Mouse (Mus musculus) lung, embryonic 16.5 days (tissue): ENCODE measurements at regions not wholly inside any gene's neighbourhood (a gene's known extent, or its start where the extent isn't known, plus 50 kb on each side); places are given as distances from the start of the nearest gene placed in this dataset.

ENCODE experiments used
- ATAC-seq: fragments of 200-750 bp; cut with Nextera tagmentation; 2 replicates; pipeline ENCODE4 v1.8.0; 2017; ENCODE audit warnings: low read depth, mild to moderate bottlenecking, moderate library complexity
- H3K27ac ChIP-seq: fragments of 300-500 bp; sonication (generic); 2 replicates; pipeline ENCODE4 v1.5.1; 2014; ENCODE audit warnings: mild to moderate bottlenecking, control low read depth, low read length
- H3K27me3 ChIP-seq: fragments of 300-500 bp; sonication (generic); 2 replicates; pipeline ENCODE4 v1.6.1; 2014; ENCODE audit warnings: low read depth, low read length, mixed read lengths; ENCODE audit not compliant: control insufficient read depth, insufficient read depth
- H3K36me3 ChIP-seq: fragments of 300-500 bp; sonication (generic); 2 replicates; pipeline ENCODE4 v1.6.1; 2014; ENCODE audit warnings: low read length; ENCODE audit not compliant: control insufficient read depth, insufficient read depth
- H3K4me1 ChIP-seq: fragments of 300-500 bp; sonication (generic); replicated peaks from 2 replicates; pipeline ENCODE4 v1.6.1; 2014; ENCODE audit warnings: low read length, mixed read lengths; ENCODE audit not compliant: control insufficient read depth, insufficient read depth
- H3K4me2 ChIP-seq: fragments of 300-500 bp; sonication (generic); 2 replicates; pipeline ENCODE4 v1.6.1; 2014; ENCODE audit warnings: low read depth, low read length, control low read depth
- H3K4me3 ChIP-seq: fragments of 300-500 bp; sonication (generic); 2 replicates; pipeline ENCODE4 v1.5.1; 2014; ENCODE audit warnings: mild to moderate bottlenecking, low read length, control low read depth
- H3K9ac ChIP-seq: fragments of 300-500 bp; sonication (generic); 2 replicates; pipeline ENCODE4 v1.6.1; 2014; ENCODE audit warnings: low read length, control low read depth
- H3K9me3 ChIP-seq: fragments of 300-500 bp; sonication (generic); 2 replicates; pipeline ENCODE4 v1.6.1; 2016; ENCODE audit warnings: low read length; ENCODE audit not compliant: control insufficient read depth
- WGBS: fragments of 180-500 bp; shearing (Covaris S2); extraction: QIAGEN DNeasy Blood & Tissue Kit; methylation state at CpG from one replicate; pipeline ENCODE4 v1.1.7; 2014; 5-methylcytosine and 5-hydroxymethylcytosine counted together

DNA sequence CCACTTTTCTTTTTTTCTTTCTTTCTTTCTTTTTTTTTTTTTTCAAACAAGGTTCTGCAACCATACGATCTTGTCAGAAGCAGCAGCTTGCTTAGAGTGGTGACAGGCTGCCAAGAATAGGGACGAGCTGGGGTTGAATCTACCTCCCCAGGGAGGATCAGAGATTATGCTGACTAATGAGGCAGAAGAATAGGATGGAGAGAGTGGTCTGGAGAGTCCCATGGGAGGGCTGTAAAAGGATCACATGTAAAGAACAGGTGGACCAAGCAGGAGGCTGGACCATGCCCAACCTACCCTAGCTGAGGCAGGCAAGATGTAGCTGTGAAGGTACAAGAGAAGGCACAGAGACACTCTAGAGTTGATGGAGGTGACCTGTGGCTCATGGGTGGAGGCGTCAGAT lies 274.4 kb upstream of the Trpc7 start:
- H3K4me2 ChIP-seq, result no peak overlapping the region
- H3K4me1 ChIP-seq, result no peaks in the 10 kb centered on the region
- no peak overlapping the region for H3K4me3 ChIP-seq
- H3K27me3 ChIP-seq, result no peaks in the 10 kb centered on the region
- no peak for ATAC-seq
- H3K27ac ChIP-seq, result no peak overlapping the region
- no peaks in the 10 kb centered on the region for H3K36me3 ChIP-seq
- no peak overlapping the region for H3K9ac ChIP-seq
- no peaks in the 10 kb centered on the region for H3K9me3 ChIP-seq
- WGBS, result 65% methylated on average over 3 of the region's 3 CpGs

DNA sequence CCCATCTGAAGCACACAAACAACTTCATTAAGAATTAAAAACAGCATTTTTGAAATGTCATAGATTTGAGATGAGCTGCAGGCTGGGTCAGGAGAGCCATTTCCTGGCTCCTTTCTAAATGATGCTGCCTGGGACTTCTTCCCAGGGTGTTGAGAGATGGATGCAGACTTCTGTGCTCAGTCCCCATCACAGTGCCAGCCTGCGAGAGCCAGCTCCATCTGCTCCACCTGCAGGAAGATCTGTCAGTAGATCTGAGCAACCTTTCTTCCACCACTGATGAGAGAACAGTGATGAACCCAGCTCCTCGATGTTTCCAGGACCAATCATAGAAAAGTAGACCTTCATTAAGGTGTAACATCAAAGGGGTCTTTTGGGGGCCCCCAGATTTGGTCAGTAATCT lies 273.8 kb upstream of the Trpc7 start:
- Histone ChIP-seq H3K27ac (no peak overlapping the region), H3K9me3 (no peaks in the 10 kb centered on the region), H3K9ac (no peak overlapping the region), H3K4me2 (no peak overlapping the region), H3K27me3 (no peaks in the 10 kb centered on the region), H3K36me3 (no peaks in the 10 kb centered on the region), H3K4me1 (no peaks in the 10 kb centered on the region), H3K4me3 (no peak overlapping the region)
- 71% methylated on average over 2 of the region's 2 CpGs for WGBS
- ATAC-seq, result no peak

DNA sequence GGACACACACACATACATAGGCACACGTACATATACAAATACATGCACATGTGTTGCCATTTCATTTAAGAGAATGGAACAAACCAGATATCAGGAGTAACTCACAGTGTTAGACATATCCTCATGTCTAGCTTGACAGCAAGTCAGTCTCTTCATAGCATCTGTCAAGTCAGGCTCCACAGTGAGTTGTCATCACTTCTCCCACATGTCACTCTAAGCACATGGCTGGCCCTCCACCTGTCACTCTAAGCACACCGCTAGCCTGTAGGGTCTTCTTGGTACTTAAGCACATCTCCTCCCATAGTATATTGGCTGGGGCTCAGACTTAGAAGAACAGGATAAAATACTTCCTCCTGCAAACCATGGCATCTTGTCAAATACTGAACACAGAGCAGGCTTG lies 269.6 kb upstream of the Trpc7 start:
- Histone ChIP-seq H3K36me3 (no peaks in the 10 kb centered on the region), H3K4me2 (no peak overlapping the region), H3K4me1 (no peaks in the 10 kb centered on the region), H3K27me3 (no peaks in the 10 kb centered on the region), H3K9ac (no peak overlapping the region), H3K4me3 (no peak overlapping the region), H3K27ac (no peak overlapping the region), H3K9me3 (no peaks in the 10 kb centered on the region)
- no peak for ATAC-seq
- 89% methylated on average over 2 of the region's 2 CpGs for WGBS

DNA sequence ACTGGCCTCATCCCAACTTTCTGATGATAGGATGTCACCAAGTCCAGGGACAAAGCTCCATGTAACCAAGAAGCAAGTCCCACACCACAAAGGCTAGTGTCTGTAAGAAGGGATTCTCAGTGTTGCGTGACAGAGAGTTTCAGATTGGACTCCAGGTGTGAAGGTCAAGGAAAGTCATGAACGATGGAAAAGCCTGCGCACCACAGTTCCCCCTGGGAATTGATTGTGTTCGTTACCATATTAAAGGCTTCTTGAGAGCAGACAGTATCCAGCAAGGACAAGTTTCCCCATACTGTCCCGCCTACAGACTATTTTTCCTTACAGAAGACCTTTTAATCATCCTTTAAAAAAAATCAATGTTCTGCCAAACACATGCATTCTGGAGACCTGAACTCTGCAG lies 257.0 kb upstream of the Trpc7 start:
- H3K4me3 ChIP-seq, result no peak overlapping the region
- H3K36me3 ChIP-seq, result no peaks in the 10 kb centered on the region
- H3K4me2 ChIP-seq, result no peak overlapping the region
- H3K27ac ChIP-seq, result no peak overlapping the region
- no peak overlapping the region for H3K9ac ChIP-seq
- no peaks in the 10 kb centered on the region for H3K4me1 ChIP-seq
- WGBS, result 72% methylated on average over 5 of the region's 5 CpGs
- H3K9me3 ChIP-seq, result no peaks in the 10 kb centered on the region
- ATAC-seq, result no peak
- no peaks in the 10 kb centered on the region for H3K27me3 ChIP-seq

DNA sequence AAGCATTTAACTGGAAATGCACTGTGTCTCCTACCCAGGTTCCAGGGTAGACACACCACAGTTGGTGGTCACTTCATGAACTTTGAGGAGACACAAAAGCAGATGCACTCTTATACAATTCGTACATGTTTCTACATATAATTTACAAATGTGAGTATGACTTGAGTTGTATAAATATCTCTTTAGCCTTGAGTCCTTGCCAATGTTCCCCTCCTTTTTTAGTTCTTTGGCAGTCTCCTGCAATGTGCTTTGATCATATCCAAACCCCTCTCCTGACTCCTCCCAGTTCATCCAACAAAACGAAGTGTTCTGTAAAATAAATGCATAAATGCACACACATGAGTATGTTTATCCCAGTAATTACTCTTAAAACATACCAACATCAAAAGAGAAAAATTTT lies 251.8 kb upstream of the Trpc7 start:
- Histone ChIP-seq H3K9ac (no peak overlapping the region), H3K4me3 (no peak overlapping the region), H3K27ac (no peak overlapping the region), H3K36me3 (no peaks in the 10 kb centered on the region), H3K4me1 (no peaks in the 10 kb centered on the region), H3K27me3 (no peaks in the 10 kb centered on the region), H3K9me3 (no peaks in the 10 kb centered on the region), H3K4me2 (no peak overlapping the region)
- peak; percentile 43; the same call in 1 of the 2 replicates for ATAC-seq
- WGBS, result 52% methylated on average over 2 of the region's 2 CpGs

DNA sequence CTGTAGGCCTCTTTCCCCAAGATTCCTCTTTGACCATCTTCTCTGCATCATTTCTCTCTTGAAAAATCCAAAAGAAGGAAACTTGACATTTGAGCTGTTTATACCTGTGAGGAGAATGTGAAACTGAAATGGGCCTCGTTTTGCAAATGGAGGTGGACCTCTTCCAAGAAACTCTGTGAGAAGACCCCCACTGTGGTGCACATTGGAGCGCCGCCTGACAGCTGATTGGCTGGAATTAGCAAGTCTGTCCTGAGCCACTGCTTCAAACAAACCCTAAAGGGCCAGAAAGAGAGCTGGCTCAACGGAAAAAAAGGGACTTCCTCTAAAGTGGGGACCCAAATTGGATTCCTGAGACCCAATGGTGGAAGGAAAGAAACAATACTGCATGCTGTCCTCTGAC lies 250.9 kb upstream of the Trpc7 start:
- H3K4me1 ChIP-seq, result no peaks in the 10 kb centered on the region
- H3K4me3 ChIP-seq, result no peak overlapping the region
- H3K9ac ChIP-seq, result no peak overlapping the region
- H3K4me2 ChIP-seq, result no peak overlapping the region
- 33% methylated on average over 4 of the region's 4 CpGs for WGBS
- no peaks in the 10 kb centered on the region for H3K36me3 ChIP-seq
- H3K27ac ChIP-seq, result no peak overlapping the region
- no peaks in the 10 kb centered on the region for H3K9me3 ChIP-seq
- no peak for ATAC-seq
- H3K27me3 ChIP-seq, result no peaks in the 10 kb centered on the region

DNA sequence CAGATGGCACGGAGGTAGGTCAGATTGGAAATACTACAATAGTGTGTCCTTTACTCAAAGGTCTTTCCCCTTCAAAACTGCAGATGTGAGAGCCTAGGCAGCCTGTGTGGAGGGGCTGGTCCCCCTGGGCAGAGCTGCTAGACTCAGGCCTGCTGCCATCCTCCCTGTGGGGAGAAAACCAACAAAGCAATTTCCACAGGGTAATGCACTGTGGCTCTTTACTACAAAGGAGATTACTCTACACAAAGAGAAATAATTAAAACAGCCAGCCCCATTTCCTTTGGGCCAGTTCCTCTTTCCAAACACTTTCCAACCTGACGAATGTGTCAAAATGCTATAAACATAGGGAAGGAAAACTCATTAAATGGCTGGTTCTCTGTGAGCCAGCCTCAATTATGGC lies 250.0 kb upstream of the Trpc7 start:
- Histone ChIP-seq H3K9ac (no peak overlapping the region), H3K4me3 (no peak overlapping the region), H3K27me3 (no peaks in the 10 kb centered on the region), H3K4me1 (no peaks in the 10 kb centered on the region), H3K9me3 (no peaks in the 10 kb centered on the region), H3K27ac (no peak overlapping the region), H3K4me2 (no peak overlapping the region), H3K36me3 (no peaks in the 10 kb centered on the region)
- WGBS, result 70% methylated on average over 2 of the region's 2 CpGs
- ATAC-seq, result no peak

DNA sequence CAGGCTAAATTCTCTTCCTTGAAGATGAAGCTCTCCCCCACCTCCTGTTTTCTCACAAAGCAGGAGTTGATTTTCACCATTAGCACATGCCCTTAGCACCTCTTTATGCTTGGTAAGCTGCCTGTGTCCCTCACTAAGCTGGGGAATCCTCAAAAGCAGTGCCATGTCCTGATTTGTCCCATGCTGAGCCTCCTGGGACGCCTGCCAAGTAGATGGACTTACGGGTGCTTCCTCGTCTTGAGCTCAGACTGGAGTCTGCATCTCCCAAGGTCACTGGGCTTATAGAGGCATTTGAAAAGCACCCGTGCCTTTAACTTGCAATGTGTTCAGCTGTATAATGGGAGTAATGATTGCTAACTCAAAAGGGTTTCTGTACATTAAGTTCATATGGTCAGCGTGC lies 247.1 kb upstream of the Trpc7 start:
- ATAC-seq, result no peak
- no peak overlapping the region for H3K27ac ChIP-seq
- 37% methylated on average over 5 of the region's 5 CpGs for WGBS

DNA sequence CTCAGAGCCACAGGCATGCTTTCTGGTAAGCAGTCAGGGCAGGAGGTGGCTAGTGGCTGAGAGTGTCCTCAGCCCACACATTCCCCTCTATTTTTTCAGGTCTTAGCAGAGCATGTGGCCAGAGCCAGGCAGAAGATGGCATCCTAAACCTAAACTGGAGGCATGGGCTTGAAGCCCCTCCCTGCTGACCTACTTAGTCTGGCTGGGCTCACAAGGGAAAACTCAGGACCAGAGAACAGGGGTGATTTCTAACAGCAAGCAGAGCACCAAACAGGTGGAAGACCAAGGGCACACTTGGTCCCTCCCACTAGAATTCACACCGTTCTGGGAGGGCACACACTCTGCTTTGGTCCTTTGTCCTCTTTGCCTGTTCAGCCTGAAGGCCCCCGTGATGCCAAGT lies 246.6 kb upstream of the Trpc7 start:
- WGBS, result 12% methylated on average over 2 of the region's 2 CpGs
- H3K9ac ChIP-seq, result no peak overlapping the region
- no peak overlapping the region for H3K4me3 ChIP-seq
- H3K27ac ChIP-seq, result no peak overlapping the region
- ATAC-seq, result no peak
- no peaks in the 10 kb centered on the region for H3K36me3 ChIP-seq
- H3K9me3 ChIP-seq, result no peaks in the 10 kb centered on the region
- H3K27me3 ChIP-seq, result no peaks in the 10 kb centered on the region
- H3K4me1 ChIP-seq, result no peaks in the 10 kb centered on the region
- H3K4me2 ChIP-seq, result no peak overlapping the region

More for the DNA sequence above, 247.1 kb upstream of the Trpc7 start:
- no peak overlapping the region for H3K9ac ChIP-seq
- H3K27me3 ChIP-seq, result no peaks in the 10 kb centered on the region
- H3K4me2 ChIP-seq, result no peak overlapping the region
- H3K4me1 ChIP-seq, result no peaks in the 10 kb centered on the region
- no peak overlapping the region for H3K4me3 ChIP-seq
- H3K9me3 ChIP-seq, result no peaks in the 10 kb centered on the region
- H3K36me3 ChIP-seq, result no peaks in the 10 kb centered on the region

DNA sequence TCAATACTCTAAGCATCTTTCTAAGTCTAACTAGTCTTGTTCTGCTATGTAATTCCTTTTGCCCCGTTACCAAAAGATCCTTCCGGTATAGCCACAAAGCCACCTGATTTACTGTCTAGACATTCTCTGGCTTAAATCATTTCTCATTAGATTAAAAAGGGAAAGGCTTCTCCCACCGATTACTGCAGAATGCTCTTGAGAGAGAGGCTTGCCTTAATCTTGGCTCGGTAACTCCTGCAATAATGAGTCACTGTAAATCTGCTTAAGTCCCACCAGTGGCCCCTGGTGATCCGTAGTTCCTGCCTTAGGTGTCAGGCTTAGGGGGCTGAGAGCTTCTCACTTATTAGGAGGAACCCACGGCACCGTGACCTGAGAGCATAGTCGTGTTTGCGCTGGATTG lies 220.1 kb upstream of the Trpc7 start:
- no peaks in the 10 kb centered on the region for H3K36me3 ChIP-seq
- no peaks in the 10 kb centered on the region for H3K4me1 ChIP-seq
- no peaks in the 10 kb centered on the region for H3K27me3 ChIP-seq
- H3K27ac ChIP-seq, result no peak overlapping the region
- ATAC-seq, result no peak
- H3K4me3 ChIP-seq, result no peak overlapping the region
- WGBS, result 54% methylated on average over 9 of the region's 9 CpGs
- H3K4me2 ChIP-seq, result no peak overlapping the region
- H3K9me3 ChIP-seq, result no peaks in the 10 kb centered on the region
- no peak overlapping the region for H3K9ac ChIP-seq
